Mouse (Mus musculus) liver, embryonic 14.5 days (tissue): ENCODE data around the gene Pphln1. TPM values are rescaled to one million over a fixed set of nuclear protein-coding genes. Genes with fewer than 3 reads are reported as not detected.

Source experiments
- ATAC-seq: fragments of 200-750 bp; cut with Nextera tagmentation; 2 replicates; pipeline ENCODE4 v1.8.0; 2017; ENCODE audit warnings: moderate number of reproducible peaks, mild to moderate bottlenecking, moderate library complexity; ENCODE audit not compliant: insufficient read depth
- DNase-seq, 3 experiments: peaks; one replicate each; pipeline ENCODE4 v3.0.0-alpha.2; 2012 to 2013; ENCODE audit warnings: low read depth in 3 of 3, low spot score in 3 of 3
- H3K27ac ChIP-seq: fragments of 300-500 bp; sonication (generic); 2 replicates; pipeline ENCODE4 v1.5.1; 2014; ENCODE audit warnings: moderate library complexity, mild to moderate bottlenecking, control low read depth, inconsistent platforms
- H3K27me3 ChIP-seq: fragments of 300-500 bp; sonication (generic); 2 replicates; pipeline ENCODE4 v1.6.1; 2014; ENCODE audit warnings: mild to moderate bottlenecking, low read length, moderate library complexity; ENCODE audit not compliant: control insufficient read depth, insufficient read depth
- H3K36me3 ChIP-seq: fragments of 300-500 bp; sonication (generic); replicated peaks from 2 replicates; pipeline ENCODE4 v1.6.1; 2014; ENCODE audit warnings: low read depth; ENCODE audit not compliant: control insufficient read depth, insufficient read depth
- H3K4me1 ChIP-seq, 2 experiments: fragments of 200-500 bp in 1 of 2; fragments of 300-500 bp in 1 of 2; sonication (generic) in 1 of 2; replicated peaks; 2 replicates each; pipeline ENCODE4 v1.6.1; 2012 to 2014; ENCODE audit warnings: antibody characterized with exemption in 1 of 2, inconsistent platforms in 1 of 2, low read length in 1 of 2; ENCODE audit not compliant: control insufficient read depth in 2 of 2, insufficient read depth in 2 of 2
- H3K4me2 ChIP-seq: fragments of 300-500 bp; sonication (generic); 2 replicates; pipeline ENCODE4 v1.6.1; 2014; ENCODE audit warnings: low read depth, mild to moderate bottlenecking, control low read depth, moderate library complexity
- H3K4me3 ChIP-seq, 2 experiments: fragments of 200-500 bp in 1 of 2; fragments of 300-500 bp in 1 of 2; sonication (generic) in 1 of 2; 2 replicates each; pipeline ENCODE4 v1.5.1; 2012 to 2014; ENCODE audit warnings: low read depth in 2 of 2, low read length in 2 of 2, mild to moderate bottlenecking in 2 of 2, control low read depth in 1 of 2, inconsistent platforms in 1 of 2, moderate library complexity in 1 of 2; ENCODE audit not compliant: insufficient read depth in 1 of 2
- H3K9ac ChIP-seq: fragments of 300-500 bp; sonication (generic); replicated peaks from 2 replicates; pipeline ENCODE4 v1.6.1; 2014; ENCODE audit warnings: mild to moderate bottlenecking, control low read depth, moderate library complexity
- H3K9me3 ChIP-seq: fragments of 300-500 bp; sonication (generic); 2 replicates; pipeline ENCODE4 v1.6.1; 2016; ENCODE audit warnings: low read length, mixed read lengths; ENCODE audit not compliant: control insufficient read depth
- CTCF ChIP-seq: IDR thresholded peaks from 2 replicates; pipeline ENCODE4 v1.5.1; 2016; ENCODE audit warnings: antibody characterized with exemption, low read depth, control low read depth
- EP300 ChIP-seq: IDR thresholded peaks from 2 replicates; pipeline ENCODE4 v1.6.1; 2016; ENCODE audit warnings: antibody characterized with exemption, low read depth
- WGBS: fragments of 180-500 bp; shearing (Covaris S2); extraction: QIAGEN DNeasy Blood & Tissue Kit; methylation state at CpG from one replicate; pipeline ENCODE4 v1.1.7; 2014; ENCODE audit not compliant: insufficient replicate concordance; 5-methylcytosine and 5-hydroxymethylcytosine counted together
- polyA plus RNA-seq, 2 experiments: library from polyadenylated mRNA; depleted of rRNA in 1 of 2; stranded (reverse) in 1 of 2; unstranded in 1 of 2; fragments of >200 nt; fragmentation: Nextera tagmentation in 1 of 2; extraction: Ambion mirVana in 1 of 2; gene quantifications; 2 replicates each; pipeline versions ENCODE4 v1.2.1 to v1.2.3; 2012 to 2014

Gene Pphln1
- polyA plus RNA-seq, 2 experiments: 9.6 to 9.7 TPM

DNA sequence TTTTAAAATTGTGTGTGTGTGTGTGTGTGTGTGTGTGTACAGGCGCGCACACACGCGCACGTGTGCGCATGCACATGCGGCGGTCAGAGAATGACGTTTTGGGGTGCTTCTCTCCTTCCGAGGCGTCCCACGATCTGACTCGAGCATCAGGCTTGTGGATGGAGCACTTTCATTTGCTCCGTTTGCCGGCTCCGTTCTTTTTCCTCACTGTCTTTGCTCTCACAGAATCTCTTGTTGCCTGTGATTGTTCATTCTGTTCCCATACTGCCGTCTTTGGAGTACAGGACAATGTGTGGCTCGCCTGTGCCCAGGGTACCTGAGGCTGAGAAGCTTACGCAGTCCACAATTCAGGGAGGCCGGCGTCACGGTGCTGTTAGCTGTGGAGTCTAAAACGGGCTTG, 62.9 kb downstream of the Pphln1 start:
- Histone ChIP-seq H3K27ac (no peak overlapping the region), H3K4me3 (no peak overlapping the region), H3K9me3 (no peaks in the 10 kb centered on the region), H3K9ac (no peak overlapping the region), H3K27me3 (no peaks in the 10 kb centered on the region), H3K36me3 (peaks cover 5% of the 10 kb centered on the region), H3K4me1 (no peaks in the 10 kb centered on the region), H3K4me2 (no peak overlapping the region)
- ATAC-seq (no peak), DNase-seq (no peak)
- TF ChIP-seq CTCF (no peak), EP300 (no peak)
- WGBS: 89% methylated on average over 23 of the region's 23 CpGs

GRCm38 (mm10) chr15:93471651-93472050, 73.5 kb downstream of the Pphln1 start:
- H3K4me2 ChIP-seq: no peak overlapping the region
- no peak overlapping the region for H3K4me3 ChIP-seq
- H3K27me3 ChIP-seq: no peaks in the 10 kb centered on the region
- no peak for ATAC-seq
- no peak for DNase-seq
- 87% methylated on average over 12 of the region's 12 CpGs for WGBS
- H3K9ac ChIP-seq: no peak overlapping the region
- TF ChIP-seq EP300: no peak
- no peak for TF ChIP-seq CTCF
- H3K4me1 ChIP-seq: no peaks in the 10 kb centered on the region
- H3K9me3 ChIP-seq: no peaks in the 10 kb centered on the region
- no peak overlapping the region for H3K27ac ChIP-seq
- H3K36me3 ChIP-seq: no peaks in the 10 kb centered on the region

GRCm38 (mm10) chr15:93472089-93472488, 73.9 kb downstream of the Pphln1 start:
- ATAC-seq (no peak), DNase-seq (no peak)
- H3K4me2 ChIP-seq: no peak overlapping the region
- H3K9me3 ChIP-seq: no peaks in the 10 kb centered on the region
- WGBS: 88% methylated on average over 1 of the region's 1 CpGs
- no peaks in the 10 kb centered on the region for H3K27me3 ChIP-seq
- H3K27ac ChIP-seq: no peak overlapping the region
- TF ChIP-seq EP300 (no peak), CTCF (no peak)
- H3K4me1 ChIP-seq: no peaks in the 10 kb centered on the region
- H3K36me3 ChIP-seq: no peaks in the 10 kb centered on the region
- no peak overlapping the region for H3K9ac ChIP-seq
- no peak overlapping the region for H3K4me3 ChIP-seq

DNA sequence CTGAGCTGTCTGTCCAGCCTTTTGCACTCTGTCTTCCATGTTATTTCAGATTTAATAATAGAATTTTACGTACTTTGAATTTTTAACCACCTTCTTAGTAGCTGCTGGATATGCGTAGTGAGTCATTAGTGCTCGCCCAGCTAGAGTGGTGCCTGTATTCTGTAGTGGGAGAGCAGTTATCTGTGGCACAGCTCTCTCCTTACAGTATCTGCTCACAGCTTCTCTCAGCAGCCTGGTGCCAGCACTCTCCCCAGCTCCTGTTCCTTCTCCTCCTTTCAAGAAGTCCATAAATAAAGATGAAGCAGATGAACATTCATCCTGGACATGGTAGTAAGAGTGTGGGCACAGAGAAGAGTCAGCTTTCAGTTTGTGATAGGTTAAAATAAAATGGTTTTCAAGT, 76.1 kb downstream of the Pphln1 start:
- TF ChIP-seq EP300 (no peak), CTCF (no peak)
- Histone ChIP-seq H3K4me2 (no peak overlapping the region), H3K27ac (no peak overlapping the region), H3K9me3 (no peaks in the 10 kb centered on the region), H3K36me3 (no peaks in the 10 kb centered on the region), H3K9ac (no peak overlapping the region), H3K27me3 (no peaks in the 10 kb centered on the region), H3K4me3 (no peak overlapping the region), H3K4me1 (no peaks in the 10 kb centered on the region; a peak in 1 of 4 replicates)
- DNase-seq: no peak
- ATAC-seq: no peak
- WGBS: 79% methylated on average over 3 of the region's 3 CpGs

- no peak overlapping the region for H3K4me3 ChIP-seq
- H3K9ac ChIP-seq: no peak overlapping the region
- WGBS: 79% methylated on average over 8 of the region's 8 CpGs
- H3K4me2 ChIP-seq: no peak overlapping the region
- no peak overlapping the region for H3K27ac ChIP-seq
- H3K27me3 ChIP-seq: no peaks in the 10 kb centered on the region
- H3K36me3 ChIP-seq: no peaks in the 10 kb centered on the region
- ATAC-seq: no peak
- H3K9me3 ChIP-seq: no peaks in the 10 kb centered on the region
- no peak for DNase-seq
- TF ChIP-seq CTCF: no peak
- H3K4me1 ChIP-seq: no peaks in the 10 kb centered on the region; a peak in 1 of 4 replicates
Observed at GRCm38 (mm10) chr15:93475688-93476087, 77.5 kb downstream of the Pphln1 start.
